Mouse (Mus musculus) hindbrain, embryonic 15.5 days (tissue): ENCODE results near the gene Supt6. TPM values are rescaled to one million over a fixed set of nuclear protein-coding genes. Genes with fewer than 3 reads are reported as not detected.
A peak's percentile ranks its signal among the peaks of the same experiment; 100 is the strongest.

Source experiments
- ATAC-seq: fragments of 200-750 bp; cut with Nextera tagmentation; 2 replicates; pipeline ENCODE4 v1.8.0; 2017; ENCODE audit warnings: low read depth, moderate number of reproducible peaks, moderate TSS enrichment; ENCODE audit not compliant: low FRiP score
- H3K27ac ChIP-seq: fragments of 300-500 bp; sonication (generic); replicated peaks from 2 replicates; pipeline ENCODE4 v1.5.1; 2015; ENCODE audit warnings: mild to moderate bottlenecking, inconsistent platforms
- H3K27me3 ChIP-seq: fragments of 300-500 bp; sonication (generic); 2 replicates; pipeline ENCODE4 v1.6.1; 2015; ENCODE audit warnings: control low read depth, inconsistent platforms
- H3K36me3 ChIP-seq: fragments of 300-500 bp; sonication (generic); 2 replicates; pipeline ENCODE4 v1.6.1; 2015; ENCODE audit warnings: control low read depth, inconsistent platforms
- H3K4me1 ChIP-seq: fragments of 300-500 bp; sonication (generic); replicated peaks from 2 replicates; pipeline ENCODE4 v1.6.1; 2015; ENCODE audit warnings: control low read depth, inconsistent platforms
- H3K4me2 ChIP-seq: fragments of 300-500 bp; sonication (generic); 2 replicates; pipeline ENCODE4 v1.6.1; 2015; ENCODE audit warnings: moderate library complexity, mild to moderate bottlenecking, inconsistent platforms
- H3K4me3 ChIP-seq: fragments of 300-500 bp; sonication (generic); 2 replicates; pipeline ENCODE4 v1.5.1; 2015; ENCODE audit warnings: mild to moderate bottlenecking, inconsistent platforms
- H3K9ac ChIP-seq: fragments of 300-500 bp; sonication (generic); 2 replicates; pipeline ENCODE4 v1.6.1; 2015; ENCODE audit warnings: inconsistent platforms
- H3K9me3 ChIP-seq: fragments of 300-500 bp; sonication (generic); 2 replicates; pipeline ENCODE4 v1.6.1; 2016; ENCODE audit warnings: control low read depth, inconsistent platforms
- WGBS: fragments of 180-500 bp; shearing (Covaris S2); methylation state at CpG from one replicate; pipeline ENCODE4 v1.1.7; 2015; 5-methylcytosine and 5-hydroxymethylcytosine counted together
- polyA plus RNA-seq: library from polyadenylated mRNA; unstranded; fragments of >200 nt; fragmentation: Nextera tagmentation; extraction: Ambion mirVana; gene quantifications from 2 replicates; pipeline ENCODE4 v1.2.1, GENCODE M21; 2015

Supt6 gene
- polyA plus RNA-seq, 1 experiment from 2014 or later, result 27.4 TPM

GRCm38 (mm10) chr11:78168541-78169468 is 77.0 kb downstream of the Supt6 start:
- 66% methylated on average over 19 of the region's 19 CpGs for WGBS
- no peak overlapping the region for H3K9ac ChIP-seq
- peaks cover 11% of the 10 kb centered on the region for H3K4me1 ChIP-seq
- ATAC-seq, result no peak
- H3K36me3 ChIP-seq, result no peaks in the 10 kb centered on the region
- H3K27ac ChIP-seq, result no peak overlapping the region
- H3K4me3 ChIP-seq, result no peak overlapping the region
- H3K4me2 ChIP-seq, result no peak overlapping the region
- H3K27me3 ChIP-seq, result no peaks in the 10 kb centered on the region
- no peaks in the 10 kb centered on the region for H3K9me3 ChIP-seq

DNA sequence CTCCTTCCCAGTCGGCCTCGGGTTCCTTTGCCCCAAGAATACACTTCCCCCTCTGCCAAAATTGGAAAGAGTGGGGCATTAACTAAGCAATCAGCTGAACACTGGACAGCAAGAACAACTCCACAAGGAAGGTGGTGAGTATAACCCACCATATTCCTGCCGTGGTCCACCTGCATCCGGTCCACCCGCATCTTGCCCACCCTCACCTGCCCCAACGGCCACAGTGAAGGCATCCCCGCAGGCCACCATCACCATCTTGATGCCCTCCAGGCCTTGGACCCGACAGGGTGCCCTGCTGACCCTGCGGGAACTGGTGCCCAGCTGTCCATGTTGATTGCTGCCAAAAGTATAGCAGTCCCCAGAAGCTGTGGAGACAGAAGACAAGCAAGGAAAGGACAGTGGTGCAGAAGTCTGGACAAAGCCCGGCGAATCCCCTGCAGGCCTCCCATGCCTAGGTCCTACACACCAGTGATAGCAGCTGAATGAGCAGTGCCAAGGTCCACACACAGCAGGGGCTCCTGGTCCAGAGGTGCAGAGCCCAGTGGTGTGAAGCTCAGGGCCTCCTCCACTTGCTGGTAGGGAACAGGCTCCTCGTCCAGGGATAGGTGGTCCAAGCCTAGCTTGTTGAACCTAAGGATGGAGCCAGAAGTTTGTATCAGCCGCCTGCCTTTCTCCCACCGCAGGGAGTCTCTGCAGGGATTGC is 78.4 kb downstream of the Supt6 start:
- 89% methylated on average over 14 of the region's 14 CpGs for WGBS
- Histone ChIP-seq H3K9ac (no peak overlapping the region), H3K4me3 (no peak overlapping the region)

DNA sequence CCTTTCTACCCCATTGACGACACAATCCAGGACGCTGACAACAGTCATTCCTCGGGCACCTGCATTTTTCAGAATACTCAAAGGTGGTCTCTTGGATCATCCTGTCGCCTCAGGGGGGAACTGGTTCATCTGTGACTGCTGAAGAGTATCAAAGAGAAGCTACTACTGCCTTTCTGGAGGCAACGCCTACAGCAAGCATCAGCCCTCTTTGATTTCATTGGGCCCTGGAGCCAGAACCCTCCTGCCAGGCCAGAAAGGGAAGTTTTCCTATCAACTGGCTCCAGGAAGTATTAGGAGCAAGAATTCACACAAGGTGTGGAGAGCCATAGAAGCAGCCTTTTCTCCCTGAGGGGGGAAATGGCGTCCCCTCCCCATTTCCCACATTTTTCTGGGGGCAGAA is 79.1 kb downstream of the Supt6 start:
- peaks cover 32% of the 10 kb centered on the region for H3K4me1 ChIP-seq
- no peak overlapping the region for H3K4me3 ChIP-seq
- no peaks in the 10 kb centered on the region for H3K36me3 ChIP-seq
- H3K9me3 ChIP-seq, result no peaks in the 10 kb centered on the region
- H3K27ac ChIP-seq, result no peak overlapping the region
- no peaks in the 10 kb centered on the region for H3K27me3 ChIP-seq
- H3K9ac ChIP-seq, result no peak overlapping the region
- H3K4me2 ChIP-seq, result no peak overlapping the region
- 80% methylated on average over 6 of the region's 6 CpGs for WGBS
- no peak for ATAC-seq

More for the DNA sequence above, 78.4 kb downstream of the Supt6 start:
- Histone ChIP-seq H3K36me3 (no peaks in the 10 kb centered on the region), H3K27me3 (no peaks in the 10 kb centered on the region), H3K27ac (no peak overlapping the region), H3K4me2 (no peak overlapping the region), H3K4me1 (peaks cover 25% of the 10 kb centered on the region), H3K9me3 (no peaks in the 10 kb centered on the region)
- no peak for ATAC-seq

GRCm38 (mm10) chr11:78166161-78166560 is 79.6 kb downstream of the Supt6 start:
- Histone ChIP-seq H3K4me3 (peak overlapping the region; percentile 80), H3K36me3 (no peaks in the 10 kb centered on the region), H3K4me1 (peaks cover 37% of the 10 kb centered on the region), H3K9ac (peak overlapping the region; percentile 37), H3K4me2 (peak overlapping the region; percentile 63), H3K27me3 (no peaks in the 10 kb centered on the region), H3K9me3 (no peaks in the 10 kb centered on the region), H3K27ac (peak overlapping the region; percentile 94)
- no peak for ATAC-seq
- 54% methylated on average over 4 of the region's 4 CpGs for WGBS

- Histone ChIP-seq H3K4me2 (peak overlapping the region; percentile 63), H3K9me3 (no peaks in the 10 kb centered on the region), H3K9ac (peak overlapping the region; percentile 37), H3K27ac (peak overlapping the region; percentile 94), H3K36me3 (peaks cover 3% of the 10 kb centered on the region), H3K4me3 (peak overlapping the region; percentile 80), H3K4me1 (peaks cover 39% of the 10 kb centered on the region), H3K27me3 (no peaks in the 10 kb centered on the region)
- WGBS, result 3% methylated on average over 16 of the region's 16 CpGs
- ATAC-seq, result peak; percentile 53
These were observed 80.1 kb downstream of the Supt6 start for GRCm38 (mm10) chr11:78165761-78166109.

DNA sequence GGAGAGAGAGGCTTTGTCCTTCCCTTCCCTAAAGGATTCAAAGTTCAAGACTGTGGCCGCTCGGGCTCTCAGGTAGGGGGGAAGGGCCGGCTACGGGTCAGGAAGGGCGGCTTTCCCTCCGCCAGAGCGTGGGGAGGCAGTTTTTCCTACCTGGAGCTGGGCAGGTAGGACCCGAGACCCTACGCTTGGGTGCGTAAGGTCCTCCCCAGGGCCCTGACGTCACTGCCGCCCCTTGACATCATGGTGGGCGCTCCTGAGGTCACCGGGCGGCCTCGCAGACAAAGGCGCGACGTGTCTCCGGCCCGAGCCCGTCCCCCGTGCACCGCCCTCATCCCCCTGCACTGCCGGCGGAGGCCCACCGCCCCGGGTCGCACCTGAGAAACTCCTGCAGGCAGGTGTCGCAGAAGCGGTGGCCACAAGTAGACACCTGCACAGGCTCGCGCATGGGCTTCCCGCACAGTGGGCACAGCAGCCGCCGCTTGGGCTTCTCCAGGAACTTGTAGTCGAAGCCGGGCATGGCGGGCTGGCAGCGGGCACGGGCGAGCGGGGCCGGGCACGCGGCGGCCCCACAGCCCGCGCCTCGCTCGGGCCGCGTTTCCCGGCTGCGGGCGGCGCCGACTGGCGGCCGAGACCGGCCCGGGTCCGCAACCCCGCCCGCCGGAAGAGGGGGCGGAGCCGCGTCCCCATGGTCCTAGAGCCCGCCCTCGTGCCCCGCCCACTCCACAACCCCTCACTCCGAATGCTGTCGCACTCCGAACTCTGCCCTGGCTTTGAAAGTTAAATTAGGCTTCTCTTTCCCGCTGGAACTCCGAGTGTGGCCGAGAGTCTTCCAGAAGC is 80.6 kb downstream of the Supt6 start, which contains the start of gene Traf4:
Traf4 (minus strand) TSS at position 666 of the 837 bp plus-strand sequence.
- peak; percentile 87 for ATAC-seq
- Histone ChIP-seq H3K36me3 (peaks cover 9% of the 10 kb centered on the region), H3K9me3 (no peaks in the 10 kb centered on the region), H3K9ac (peak within 1 kb of the TSS; percentile 94), H3K4me2 (peak within 1 kb of the TSS; percentile 63), H3K4me1 (peaks cover 39% of the 10 kb centered on the region), H3K27me3 (no peaks in the 10 kb centered on the region), H3K4me3 (peak within 1 kb of the TSS; percentile 80), H3K27ac (peak within 1 kb of the TSS; percentile 94)
- WGBS, result under 1% methylated on average over 70 of the region's 78 CpGs

GRCm38 (mm10) chr11:78164604-78164923 is 81.2 kb downstream of the Supt6 start:
- Histone ChIP-seq H3K27ac (peak overlapping the region; percentile 94), H3K9ac (peak overlapping the region; percentile 94), H3K36me3 (peaks cover 15% of the 10 kb centered on the region), H3K4me3 (peak overlapping the region; percentile 80), H3K4me2 (peak overlapping the region; percentile 63), H3K9me3 (no peaks in the 10 kb centered on the region), H3K4me1 (peaks cover 39% of the 10 kb centered on the region), H3K27me3 (no peaks in the 10 kb centered on the region)
- 0% methylated on average over 14 of the region's 14 CpGs for WGBS
- 0 out of 2 replicates have a peak, but pooled peaks have one; percentile 2 for ATAC-seq

GRCm38 (mm10) chr11:78163681-78164603 is 81.8 kb downstream of the Supt6 start:
- peak overlapping the region; percentile 94 for H3K9ac ChIP-seq
- peak; percentile 28 for ATAC-seq
- H3K4me3 ChIP-seq, result peak overlapping the region; percentile 80
- peaks cover 20% of the 10 kb centered on the region for H3K36me3 ChIP-seq
- no peaks in the 10 kb centered on the region for H3K9me3 ChIP-seq
- H3K4me1 ChIP-seq, result peaks cover 44% of the 10 kb centered on the region
- no peaks in the 10 kb centered on the region for H3K27me3 ChIP-seq
- H3K4me2 ChIP-seq, result peak overlapping the region; percentile 63
- WGBS, result 0% methylated on average over 22 of the region's 22 CpGs
- H3K27ac ChIP-seq, result peak overlapping the region; percentile 94

GRCm38 (mm10) chr11:78163045-78163444 is 82.7 kb downstream of the Supt6 start:
- H3K27me3 ChIP-seq, result no peaks in the 10 kb centered on the region

DNA sequence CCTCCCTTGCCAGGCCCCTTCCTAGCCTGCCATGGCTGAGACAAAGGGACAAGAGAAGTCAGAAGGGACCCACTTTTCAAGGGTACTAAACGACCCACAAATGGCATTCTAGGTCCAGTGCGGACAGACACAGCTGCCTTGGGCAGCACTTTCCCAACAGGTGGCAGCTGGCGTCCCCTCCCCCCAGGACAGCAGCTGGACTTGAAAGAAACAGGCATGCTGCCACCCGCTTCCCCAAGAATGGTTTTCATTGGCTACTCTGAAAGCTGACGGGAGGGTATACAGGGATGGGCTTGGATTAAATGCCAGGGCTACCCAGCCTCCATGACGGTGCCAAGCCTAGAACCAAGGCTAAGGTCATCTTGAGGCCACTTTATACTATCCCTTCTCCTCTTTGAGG is 83.3 kb downstream of the Supt6 start:
- Histone ChIP-seq H3K36me3 (peaks cover 34% of the 10 kb centered on the region), H3K4me2 (peak overlapping the region; percentile 63), H3K9ac (peak overlapping the region; percentile 94; the same call in 1 of the 2 replicates), H3K9me3 (no peaks in the 10 kb centered on the region), H3K27ac (peak overlapping the region; percentile 94), H3K4me3 (peak overlapping the region; percentile 80), H3K27me3 (no peaks in the 10 kb centered on the region), H3K4me1 (peaks cover 46% of the 10 kb centered on the region)
- ATAC-seq, result no peak
- WGBS, result 27% methylated on average over 6 of the region's 6 CpGs

More at GRCm38 (mm10) chr11:78163045-78163444, 82.7 kb downstream of the Supt6 start:
- peak overlapping the region; percentile 80 for H3K4me3 ChIP-seq
- H3K9me3 ChIP-seq, result no peaks in the 10 kb centered on the region
- H3K4me2 ChIP-seq, result peak overlapping the region; percentile 63
- peaks cover 44% of the 10 kb centered on the region for H3K4me1 ChIP-seq
- 68% methylated on average over 2 of the region's 2 CpGs for WGBS
- H3K9ac ChIP-seq, result peak overlapping the region; percentile 94
- H3K36me3 ChIP-seq, result peaks cover 29% of the 10 kb centered on the region
- peak overlapping the region; percentile 94 for H3K27ac ChIP-seq
- ATAC-seq, result no peak

- H3K4me1 ChIP-seq, result peaks cover 48% of the 10 kb centered on the region
- WGBS, result 37% methylated on average over 4 of the region's 4 CpGs
These were observed 83.8 kb downstream of the Supt6 start for GRCm38 (mm10) chr11:78161968-78162367.

More at GRCm38 (mm10) chr11:78161968-78162367, 83.8 kb downstream of the Supt6 start:
- no peak for ATAC-seq
- no peak overlapping the region for H3K9ac ChIP-seq
- peak overlapping the region; percentile 94 for H3K27ac ChIP-seq
- H3K9me3 ChIP-seq, result no peaks in the 10 kb centered on the region
- peak overlapping the region; percentile 63 for H3K4me2 ChIP-seq
- no peaks in the 10 kb centered on the region for H3K27me3 ChIP-seq
- peaks cover 36% of the 10 kb centered on the region for H3K36me3 ChIP-seq
- peak overlapping the region; percentile 80; the same call in 1 of the 2 replicates for H3K4me3 ChIP-seq
